Mouse (Mus musculus) neural tube, embryonic 14.5 days (tissue): ENCODE results near the gene Cd274. TPM values are rescaled to one million over a fixed set of nuclear protein-coding genes. Genes with fewer than 3 reads are reported as not detected.

Source experiments
- ATAC-seq: fragments of 200-750 bp; cut with Nextera tagmentation; 2 replicates; pipeline ENCODE4 v1.8.0; 2017; ENCODE audit warnings: low read depth, mild to moderate bottlenecking, moderate TSS enrichment, moderate library complexity
- H3K27ac ChIP-seq: fragments of 300-500 bp; sonication (generic); 2 replicates; pipeline ENCODE4 v1.5.1; 2014; ENCODE audit warnings: low read depth, mild to moderate bottlenecking, control low read depth, low read length, moderate library complexity, mixed read lengths
- H3K27me3 ChIP-seq: fragments of 300-500 bp; sonication (generic); 2 replicates; pipeline ENCODE4 v1.6.1; 2014; ENCODE audit warnings: low read length; ENCODE audit not compliant: control insufficient read depth, insufficient read depth
- H3K36me3 ChIP-seq: fragments of 300-500 bp; sonication (generic); 2 replicates; pipeline ENCODE4 v1.6.1; 2014; ENCODE audit warnings: low read length, mixed read lengths; ENCODE audit not compliant: control insufficient read depth, insufficient read depth
- H3K4me1 ChIP-seq: fragments of 300-500 bp; sonication (generic); 2 replicates; pipeline ENCODE4 v1.6.1; 2014; ENCODE audit warnings: low read length; ENCODE audit not compliant: control insufficient read depth, insufficient read depth
- H3K4me2 ChIP-seq: fragments of 300-500 bp; sonication (generic); 2 replicates; pipeline ENCODE4 v1.6.1; 2014; ENCODE audit warnings: mild to moderate bottlenecking, low read depth, low read length, control low read depth
- H3K4me3 ChIP-seq: fragments of 300-500 bp; sonication (generic); 2 replicates; pipeline ENCODE4 v1.5.1; 2014; ENCODE audit warnings: low read depth, low read length, control low read depth, mixed read lengths
- H3K9ac ChIP-seq: fragments of 300-500 bp; sonication (generic); replicated peaks from 2 replicates; pipeline ENCODE4 v1.6.1; 2014; ENCODE audit warnings: low read depth, mild to moderate bottlenecking, control low read depth, low read length, mixed read lengths
- H3K9me3 ChIP-seq: fragments of 300-500 bp; sonication (generic); 2 replicates; pipeline ENCODE4 v1.6.1; 2016; ENCODE audit warnings: low read length; ENCODE audit not compliant: control insufficient read depth
- WGBS: fragments of 180-500 bp; shearing (Covaris S2); extraction: QIAGEN DNeasy Blood & Tissue Kit; methylation state at CpG from one replicate; pipeline ENCODE4 v1.1.7; 2014; 5-methylcytosine and 5-hydroxymethylcytosine counted together
- polyA plus RNA-seq: library from polyadenylated mRNA; unstranded; fragments of >200 nt; fragmentation: Nextera tagmentation; extraction: Ambion mirVana; gene quantifications from 2 replicates; pipeline ENCODE4 v1.2.1, GENCODE M21; 2014

The Cd274 gene
- polyA plus RNA-seq, 1 experiment from 2014 or later, result 0.95 TPM

GRCm38 (mm10) chr19:29383368-29383767 lies 16.1 kb downstream of the Cd274 start:
- no peaks in the 10 kb centered on the region for H3K36me3 ChIP-seq
- no peak overlapping the region for H3K4me3 ChIP-seq
- H3K9me3 ChIP-seq, result no peaks in the 10 kb centered on the region
- ATAC-seq, result no peak
- no peak overlapping the region for H3K9ac ChIP-seq
- H3K4me2 ChIP-seq, result no peak overlapping the region
- no peak overlapping the region for H3K27ac ChIP-seq
- H3K27me3 ChIP-seq, result no peaks in the 10 kb centered on the region
- no peaks in the 10 kb centered on the region for H3K4me1 ChIP-seq
- WGBS, result 96% methylated on average over 5 of the region's 5 CpGs

GRCm38 (mm10) chr19:29384412-29384811 lies 17.2 kb downstream of the Cd274 start:
- Histone ChIP-seq H3K27ac (no peak overlapping the region), H3K4me2 (no peak overlapping the region), H3K4me3 (no peak overlapping the region), H3K9ac (no peak overlapping the region), H3K27me3 (no peaks in the 10 kb centered on the region), H3K4me1 (no peaks in the 10 kb centered on the region), H3K9me3 (no peaks in the 10 kb centered on the region), H3K36me3 (no peaks in the 10 kb centered on the region)
- no peak for ATAC-seq
- 93% methylated on average over 9 of the region's 9 CpGs for WGBS

GRCm38 (mm10) chr19:29384994-29385393 lies 17.7 kb downstream of the Cd274 start:
- no peak overlapping the region for H3K4me2 ChIP-seq
- ATAC-seq, result no peak
- H3K4me3 ChIP-seq, result no peak overlapping the region
- H3K9ac ChIP-seq, result no peak overlapping the region
- H3K36me3 ChIP-seq, result no peaks in the 10 kb centered on the region
- 92% methylated on average over 6 of the region's 6 CpGs for WGBS
- H3K9me3 ChIP-seq, result no peaks in the 10 kb centered on the region
- H3K4me1 ChIP-seq, result no peaks in the 10 kb centered on the region
- no peak overlapping the region for H3K27ac ChIP-seq
- H3K27me3 ChIP-seq, result no peaks in the 10 kb centered on the region

- WGBS, result 87% methylated on average over 4 of the region's 4 CpGs
- H3K4me1 ChIP-seq, result no peaks in the 10 kb centered on the region
- H3K9ac ChIP-seq, result no peak overlapping the region
- H3K4me2 ChIP-seq, result no peak overlapping the region
- H3K27ac ChIP-seq, result no peak overlapping the region
- ATAC-seq, result no peak
- H3K36me3 ChIP-seq, result no peaks in the 10 kb centered on the region
- no peaks in the 10 kb centered on the region for H3K9me3 ChIP-seq
- H3K4me3 ChIP-seq, result no peak overlapping the region
- no peaks in the 10 kb centered on the region for H3K27me3 ChIP-seq
Measured at GRCm38 (mm10) chr19:29385822-29386221, 18.6 kb downstream of the Cd274 start.

GRCm38 (mm10) chr19:29388818-29389217 lies 21.6 kb downstream of the Cd274 start:
- H3K4me3 ChIP-seq, result no peak overlapping the region
- WGBS, result 97% methylated on average over 1 of the region's 1 CpGs

GRCm38 (mm10) chr19:29390483-29390882 lies 23.2 kb downstream of the Cd274 start:
- Histone ChIP-seq H3K4me2 (no peak overlapping the region), H3K4me1 (no peaks in the 10 kb centered on the region), H3K27ac (no peak overlapping the region), H3K4me3 (no peak overlapping the region), H3K9ac (no peak overlapping the region), H3K27me3 (no peaks in the 10 kb centered on the region), H3K36me3 (no peaks in the 10 kb centered on the region), H3K9me3 (no peaks in the 10 kb centered on the region)
- no peak for ATAC-seq
- 89% methylated on average over 5 of the region's 5 CpGs for WGBS

More at GRCm38 (mm10) chr19:29388818-29389217, 21.6 kb downstream of the Cd274 start:
- H3K9me3 ChIP-seq, result no peaks in the 10 kb centered on the region
- no peaks in the 10 kb centered on the region for H3K4me1 ChIP-seq
- no peak for ATAC-seq
- no peak overlapping the region for H3K27ac ChIP-seq
- no peaks in the 10 kb centered on the region for H3K27me3 ChIP-seq
- H3K9ac ChIP-seq, result no peak overlapping the region
- H3K36me3 ChIP-seq, result no peaks in the 10 kb centered on the region
- no peak overlapping the region for H3K4me2 ChIP-seq

- no peak overlapping the region for H3K27ac ChIP-seq
- no peak overlapping the region for H3K4me2 ChIP-seq
- no peaks in the 10 kb centered on the region for H3K36me3 ChIP-seq
- H3K4me1 ChIP-seq, result no peaks in the 10 kb centered on the region
- no peak overlapping the region for H3K9ac ChIP-seq
- no peak for ATAC-seq
- H3K4me3 ChIP-seq, result no peak overlapping the region
- WGBS, result 74% methylated on average over 4 of the region's 4 CpGs
- H3K27me3 ChIP-seq, result no peaks in the 10 kb centered on the region
- no peaks in the 10 kb centered on the region for H3K9me3 ChIP-seq
Measured at GRCm38 (mm10) chr19:29391279-29391678, 24.0 kb downstream of the Cd274 start.

- Histone ChIP-seq H3K9ac (no peak overlapping the region), H3K9me3 (no peaks in the 10 kb centered on the region), H3K4me3 (no peak overlapping the region), H3K4me2 (no peak overlapping the region), H3K27me3 (no peaks in the 10 kb centered on the region), H3K27ac (no peak overlapping the region), H3K36me3 (no peaks in the 10 kb centered on the region), H3K4me1 (no peaks in the 10 kb centered on the region)
- WGBS, result 94% methylated on average over 9 of the region's 9 CpGs
- ATAC-seq, result no peak
Measured at GRCm38 (mm10) chr19:29393333-29393732, 26.1 kb downstream of the Cd274 start.

GRCm38 (mm10) chr19:29394721-29395120 lies 27.5 kb downstream of the Cd274 start:
- H3K4me1 ChIP-seq, result no peaks in the 10 kb centered on the region
- no peak overlapping the region for H3K4me2 ChIP-seq
- WGBS, result 95% methylated on average over 2 of the region's 2 CpGs
- no peak overlapping the region for H3K27ac ChIP-seq
- ATAC-seq, result no peak
- no peaks in the 10 kb centered on the region for H3K9me3 ChIP-seq
- H3K9ac ChIP-seq, result no peak overlapping the region
- no peaks in the 10 kb centered on the region for H3K36me3 ChIP-seq
- H3K4me3 ChIP-seq, result no peak overlapping the region
- no peaks in the 10 kb centered on the region for H3K27me3 ChIP-seq

- H3K9ac ChIP-seq, result no peak overlapping the region
- H3K4me1 ChIP-seq, result no peaks in the 10 kb centered on the region
- no peak overlapping the region for H3K4me2 ChIP-seq
- no peaks in the 10 kb centered on the region for H3K36me3 ChIP-seq
- 85% methylated on average over 1 of the region's 1 CpGs for WGBS
- H3K27me3 ChIP-seq, result no peaks in the 10 kb centered on the region
- no peak for ATAC-seq
- no peak overlapping the region for H3K27ac ChIP-seq
- no peaks in the 10 kb centered on the region for H3K9me3 ChIP-seq
- H3K4me3 ChIP-seq, result no peak overlapping the region
Measured at GRCm38 (mm10) chr19:29396353-29396752, 29.1 kb downstream of the Cd274 start.
